Mouse (Mus musculus): Measurements from ENCODE around the gene Art2b. TPM values are rescaled to one million over a fixed set of nuclear protein-coding genes. Genes with fewer than 3 reads are reported as not detected.

Art2b gene
- polyA plus RNA-seq (2014; fragmentation: Illumina TruSeq; extraction: RNeasy Lipid Tissue Mini Kit (QIAGEN cat#74804); ENCODE audit: low read depth, low replicate concordance) = 1.4 TPM

GRCm38 (mm10) chr7:101585408-101585807, at the start of gene Art2b:
Gene Art2b, minus strand, starts transcription at chr7:101585600.

Other genes with a start within 250 kb of the Art2b start
- gene Arap1, start 237.5 kb downstream of the Art2b start, polyA plus RNA-seq (2014; fragmentation: Illumina TruSeq; extraction: RNeasy Lipid Tissue Mini Kit (QIAGEN cat#74804); ENCODE audit: low read depth, low replicate concordance) = 4.9 TPM
- gene Gm45837, start 174.7 kb downstream of the Art2b start, polyA plus RNA-seq (2014; fragmentation: Illumina TruSeq; extraction: RNeasy Lipid Tissue Mini Kit (QIAGEN cat#74804); ENCODE audit: low read depth, low replicate concordance) = not detected
- 1.9 TPM for gene Pde2a, start 163.9 kb downstream of the Art2b start, polyA plus RNA-seq (2014; fragmentation: Illumina TruSeq; extraction: RNeasy Lipid Tissue Mini Kit (QIAGEN cat#74804); ENCODE audit: low read depth, low replicate concordance)
- 5.5 TPM for gene Clpb, start 78.0 kb upstream of the Art2b start, polyA plus RNA-seq (2014; fragmentation: Illumina TruSeq; extraction: RNeasy Lipid Tissue Mini Kit (QIAGEN cat#74804); ENCODE audit: low read depth, low replicate concordance)
- not detected for gene Phox2a, start 232.7 kb upstream of the Art2b start, polyA plus RNA-seq (2014; fragmentation: Illumina TruSeq; extraction: RNeasy Lipid Tissue Mini Kit (QIAGEN cat#74804); ENCODE audit: low read depth, low replicate concordance)

Measured in liver, adult 10 weeks (tissue).